Mouse (Mus musculus): Measurements from ENCODE around the gene Cybb. TPM values are rescaled to one million over a fixed set of nuclear protein-coding genes. Genes with fewer than 3 reads are reported as not detected.

Cybb gene
- polyA plus RNA-seq, 1 experiment from 2014 or later, result 2.9 TPM

DNA sequence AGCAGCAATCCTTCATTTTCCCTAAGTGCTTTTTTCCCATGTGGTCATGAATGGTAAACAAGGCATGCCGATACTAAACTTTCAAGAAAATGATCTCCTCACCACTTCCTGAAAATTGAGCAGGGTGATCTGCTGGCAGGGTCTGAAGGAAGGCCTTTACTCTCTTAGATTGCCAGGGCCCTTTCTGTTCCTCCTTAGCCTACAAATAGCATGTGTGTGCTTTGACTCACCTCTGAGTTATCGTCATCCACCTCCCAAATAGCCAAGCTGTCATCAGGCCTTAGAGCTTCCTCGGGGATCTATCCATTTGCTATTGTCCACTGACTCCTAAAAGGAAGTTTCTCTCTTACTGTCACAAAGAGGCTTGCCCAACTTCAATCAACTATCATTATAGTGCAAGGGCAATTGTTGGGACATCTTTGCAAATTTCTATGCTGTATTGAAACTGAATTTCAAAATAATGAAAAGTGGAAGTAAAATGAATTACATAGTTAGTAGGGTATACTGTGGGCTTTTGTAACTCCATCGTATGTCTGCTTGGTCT, 27.1 kb downstream of the Cybb start:
- 76% methylated on average over 4 of the region's 4 CpGs for WGBS
- H3K4me2 ChIP-seq, result no peak overlapping the region
- H3K9me3 ChIP-seq, result no peaks in the 10 kb centered on the region
- H3K9ac ChIP-seq, result no peak overlapping the region
- H3K27ac ChIP-seq, result no peak overlapping the region
- no peak for ATAC-seq (ENCODE audit: insufficient number of reproducible peaks, low FRiP score, low TSS enrichment, low read depth)
- H3K36me3 ChIP-seq, result no peaks in the 10 kb centered on the region
- no peaks in the 10 kb centered on the region for H3K27me3 ChIP-seq
- H3K4me1 ChIP-seq, result no peaks in the 10 kb centered on the region
- no peak overlapping the region for H3K4me3 ChIP-seq

DNA sequence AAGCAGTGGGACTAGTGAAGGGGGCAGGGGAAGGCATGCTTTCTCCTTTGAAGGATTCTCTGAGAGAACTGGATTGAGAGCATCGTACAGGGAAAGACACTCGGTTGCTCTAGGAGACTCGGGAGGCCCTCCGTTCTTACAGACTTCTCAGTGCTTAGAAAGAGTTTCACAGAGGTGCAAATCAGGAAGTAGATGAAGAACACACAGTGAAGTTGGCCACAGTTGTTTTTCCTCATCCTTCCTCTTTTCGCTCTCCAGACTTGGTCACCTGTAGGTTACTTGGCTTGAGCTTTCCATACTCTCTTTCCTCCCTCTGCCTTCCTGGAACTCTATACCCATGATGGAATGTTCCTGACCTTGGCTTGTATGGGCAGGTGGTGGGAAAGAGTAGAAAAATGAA, 35.2 kb downstream of the Cybb start:
- Histone ChIP-seq H3K9ac (no peak overlapping the region), H3K27me3 (no peaks in the 10 kb centered on the region), H3K4me1 (no peaks in the 10 kb centered on the region), H3K36me3 (no peaks in the 10 kb centered on the region), H3K27ac (no peak overlapping the region), H3K4me2 (no peak overlapping the region), H3K9me3 (no peaks in the 10 kb centered on the region), H3K4me3 (no peak overlapping the region)
- WGBS, result 83% methylated on average over 5 of the region's 5 CpGs
- ATAC-seq (ENCODE audit: insufficient number of reproducible peaks, low FRiP score, low TSS enrichment, low read depth), result no peak

DNA sequence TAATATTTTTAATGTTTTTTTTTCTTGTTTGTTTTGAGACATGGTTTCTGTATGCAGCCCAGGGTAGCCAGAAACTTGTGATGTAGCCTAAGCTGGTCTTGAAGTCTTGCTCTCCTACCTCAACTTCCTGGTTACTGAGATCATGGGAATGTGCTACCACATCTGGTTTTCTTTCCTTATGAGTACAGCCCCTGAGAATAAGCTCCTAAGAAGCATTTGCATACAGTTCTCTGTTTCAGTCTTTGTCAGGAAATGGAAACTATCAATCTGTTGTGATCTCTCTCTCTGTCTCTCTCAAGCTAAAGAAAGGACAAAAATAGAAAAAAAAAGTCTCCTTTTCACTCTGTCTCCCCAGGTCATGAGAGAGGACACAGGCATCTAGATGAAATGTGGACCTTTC, 40.3 kb downstream of the Cybb start:
- Histone ChIP-seq H3K4me2 (no peak overlapping the region), H3K9ac (no peak overlapping the region), H3K4me1 (no peaks in the 10 kb centered on the region), H3K36me3 (no peaks in the 10 kb centered on the region), H3K27ac (no peak overlapping the region), H3K9me3 (no peaks in the 10 kb centered on the region), H3K4me3 (no peak overlapping the region), H3K27me3 (no peaks in the 10 kb centered on the region)
- no peak for ATAC-seq (ENCODE audit: insufficient number of reproducible peaks, low FRiP score, low TSS enrichment, low read depth)

DNA sequence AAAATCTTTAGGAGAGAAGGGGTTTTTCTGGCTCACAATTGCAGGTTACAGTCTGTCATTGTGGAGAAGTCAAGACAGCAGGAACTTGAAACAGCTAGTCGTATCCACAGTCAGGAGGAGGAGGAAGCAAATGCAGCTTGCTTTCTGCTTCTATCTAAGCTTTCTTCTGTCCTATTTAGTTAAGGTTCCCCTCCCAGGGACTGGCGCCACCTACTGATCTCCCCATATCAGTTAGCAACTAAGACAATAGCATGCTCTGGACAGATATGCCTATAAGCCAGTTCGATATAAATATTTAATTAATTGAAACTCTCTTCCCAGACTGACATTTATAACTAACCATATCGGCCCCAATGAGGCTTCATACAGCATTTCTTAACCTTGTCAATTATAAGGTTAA, 46.5 kb downstream of the Cybb start:
- H3K36me3 ChIP-seq, result no peaks in the 10 kb centered on the region
- H3K4me2 ChIP-seq, result no peak overlapping the region
- H3K27ac ChIP-seq, result no peak overlapping the region
- H3K9me3 ChIP-seq, result no peaks in the 10 kb centered on the region
- H3K4me3 ChIP-seq, result no peak overlapping the region
- 65% methylated on average over 4 of the region's 4 CpGs for WGBS
- no peak overlapping the region for H3K9ac ChIP-seq
- no peaks in the 10 kb centered on the region for H3K4me1 ChIP-seq
- H3K27me3 ChIP-seq, result no peaks in the 10 kb centered on the region
- no peak for ATAC-seq (ENCODE audit: insufficient number of reproducible peaks, low FRiP score, low TSS enrichment, low read depth)

DNA sequence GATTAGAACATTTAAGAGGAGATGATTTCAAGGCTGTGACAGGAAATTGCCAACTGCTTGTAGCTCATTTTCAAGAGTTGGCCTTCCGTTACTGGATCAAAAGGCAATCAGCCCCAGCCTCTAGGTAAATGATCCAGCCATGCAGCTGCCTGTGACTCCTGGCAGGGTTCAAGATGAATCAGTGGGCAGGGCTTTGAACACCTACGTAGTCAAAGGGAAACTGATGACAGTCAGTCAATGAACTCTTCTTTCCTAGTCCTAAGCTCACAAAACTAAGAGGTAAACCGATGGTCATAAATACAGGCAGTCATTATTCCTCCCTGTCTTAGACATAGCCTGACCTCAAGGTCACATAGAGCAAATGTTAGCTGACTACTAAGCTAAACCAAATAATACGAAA, 47.0 kb downstream of the Cybb start:
- Histone ChIP-seq H3K36me3 (no peaks in the 10 kb centered on the region), H3K9ac (no peak overlapping the region), H3K4me3 (no peak overlapping the region), H3K27me3 (no peaks in the 10 kb centered on the region), H3K4me2 (no peak overlapping the region), H3K27ac (no peak overlapping the region), H3K4me1 (no peaks in the 10 kb centered on the region), H3K9me3 (no peaks in the 10 kb centered on the region)
- 84% methylated on average over 4 of the region's 4 CpGs for WGBS
- no peak for ATAC-seq (ENCODE audit: insufficient number of reproducible peaks, low FRiP score, low TSS enrichment, low read depth)

GRCm38 (mm10) chrX:9439257-9439656, 48.3 kb downstream of the Cybb start:
- Histone ChIP-seq H3K36me3 (no peaks in the 10 kb centered on the region), H3K4me3 (no peak overlapping the region), H3K4me2 (no peak overlapping the region), H3K4me1 (no peaks in the 10 kb centered on the region), H3K9me3 (no peaks in the 10 kb centered on the region), H3K27ac (no peak overlapping the region), H3K27me3 (no peaks in the 10 kb centered on the region), H3K9ac (no peak overlapping the region)
- no peak for ATAC-seq (ENCODE audit: insufficient number of reproducible peaks, low FRiP score, low TSS enrichment, low read depth)
- WGBS, result 79% methylated on average over 2 of the region's 2 CpGs

DNA sequence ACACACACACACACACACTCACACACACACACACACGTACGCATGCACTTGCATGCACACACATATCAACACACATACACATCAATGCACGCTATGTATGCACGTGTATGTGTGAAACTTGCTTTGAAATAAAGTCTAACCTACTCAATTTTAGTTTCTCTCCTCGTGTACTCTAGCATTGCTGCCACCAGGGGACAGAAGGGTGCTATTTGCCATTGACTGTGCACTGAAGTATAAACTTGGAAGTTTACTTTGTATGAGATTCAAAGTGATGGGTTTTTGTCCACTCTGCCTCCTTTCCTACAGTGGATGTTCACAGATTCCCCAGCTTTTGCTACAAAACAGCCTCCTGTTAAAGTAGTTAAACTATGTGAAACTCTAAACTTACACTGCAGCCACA, 73.7 kb downstream of the Cybb start:
- Histone ChIP-seq H3K4me3 (no peak overlapping the region), H3K4me1 (no peaks in the 10 kb centered on the region), H3K9ac (no peak overlapping the region), H3K4me2 (no peak overlapping the region), H3K27me3 (no peaks in the 10 kb centered on the region), H3K9me3 (no peaks in the 10 kb centered on the region), H3K36me3 (no peaks in the 10 kb centered on the region), H3K27ac (no peak overlapping the region)
- ATAC-seq (ENCODE audit: insufficient number of reproducible peaks, low FRiP score, low TSS enrichment, low read depth), result no peak
- 79% methylated on average over 5 of the region's 5 CpGs for WGBS

Other genes with a start within 250 kb of the Cybb start
- not detected in 2 replicates for gene Gm14862, start 230.9 kb downstream of the Cybb start, polyA plus RNA-seq (2015; fragmentation: Nextera tagmentation; extraction: Ambion mirVana)
- gene Xk, start 215.0 kb downstream of the Cybb start, polyA plus RNA-seq (2015; fragmentation: Nextera tagmentation; extraction: Ambion mirVana), result 0.93 and 1.2 TPM in 2 replicates
- gene H2al1m, start 204.0 kb downstream of the Cybb start, polyA plus RNA-seq (2015; fragmentation: Nextera tagmentation; extraction: Ambion mirVana), result not detected in 2 replicates
- gene H2al1k, start 137.1 kb downstream of the Cybb start, polyA plus RNA-seq (2015; fragmentation: Nextera tagmentation; extraction: Ambion mirVana), result not detected in 2 replicates
- gene H2al1o, start 84.6 kb upstream of the Cybb start, polyA plus RNA-seq (2015; fragmentation: Nextera tagmentation; extraction: Ambion mirVana), result not detected in 2 replicates
- 70.9 and 76.7 TPM in 2 replicates for gene Dynlt3, start 175.2 kb upstream of the Cybb start, polyA plus RNA-seq (2015; fragmentation: Nextera tagmentation; extraction: Ambion mirVana)

Measured in limb, embryonic 15.5 days (tissue).